Mouse (Mus musculus) CD4-positive, CD25-positive, alpha-beta regulatory T cell, adult 4 months (primary cell): Measurements from ENCODE around the gene Themis2. TPM values are rescaled to one million over a fixed set of nuclear protein-coding genes. Genes with fewer than 3 reads are reported as not detected.
A peak's percentile ranks its signal among the peaks of the same experiment; 100 is the strongest.
"Not testable (repeated sequence)": the region's sequence is repeated elsewhere in the genome, so short reads cannot be mapped to it uniquely, and the experiment has no call there.

ENCODE experiments used
- ATAC-seq: one replicate; pipeline ENCODE4 v1.8.0; 2017
- polyA plus RNA-seq, 2 experiments: library from polyadenylated mRNA; unstranded; fragments of 100-300 nt; shearing (Covaris generic); gene quantifications; one replicate each; pipeline ENCODE4 v1.2.1; 2017

Themis2 gene
- polyA plus RNA-seq, 2 experiments from 2014 or later: 0.24 to 1.1 TPM

- ATAC-seq: not testable (repeated sequence)
Observed at GRCm38 (mm10) chr4:132798666-132799065, 2.5 kb upstream of the Themis2 start.

DNA sequence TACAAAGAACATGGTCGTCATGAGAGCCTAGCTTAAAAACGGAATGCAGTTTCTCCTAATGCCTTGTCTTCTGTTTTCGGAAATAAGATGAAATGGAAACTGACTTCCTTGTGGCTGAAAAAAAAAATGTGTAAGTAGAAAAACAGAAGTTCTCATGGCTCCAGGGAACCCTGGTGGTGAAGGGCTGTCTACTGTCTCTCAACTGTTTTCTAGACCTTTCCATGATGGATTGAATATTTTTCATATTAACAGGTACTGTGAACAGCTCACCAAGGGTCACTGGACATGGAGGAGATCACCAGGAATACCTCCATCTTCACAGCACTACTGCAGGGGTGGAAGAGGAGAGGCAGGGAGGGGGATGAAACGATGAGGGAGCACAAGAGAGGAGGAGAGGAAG, 1.8 kb upstream of the Themis2 start:
- ATAC-seq: no peak

- ATAC-seq: no peak
Observed at GRCm38 (mm10) chr4:132797461-132797860, 1.3 kb upstream of the Themis2 start.

DNA sequence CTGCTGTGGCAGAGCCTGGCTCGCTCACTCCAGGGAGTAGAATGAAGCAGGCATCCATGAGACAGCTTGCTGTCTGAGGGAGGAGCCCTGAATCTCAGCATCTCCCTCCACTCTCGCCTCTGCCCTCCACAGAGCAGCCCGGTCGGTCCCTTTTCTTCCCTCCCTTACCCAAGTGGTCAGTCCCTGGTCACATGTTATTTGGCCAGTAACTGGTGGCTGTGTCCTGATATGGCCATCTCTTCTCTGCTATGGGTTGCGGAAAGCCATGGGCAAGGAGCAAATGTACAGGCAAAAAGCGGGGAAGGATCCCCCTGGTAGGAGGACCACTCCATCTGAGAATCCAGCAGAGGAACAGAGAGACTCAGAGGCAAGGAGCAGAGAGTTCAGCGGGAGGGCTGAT, 1.0 kb downstream of the Themis2 start:
- no peak for ATAC-seq

DNA sequence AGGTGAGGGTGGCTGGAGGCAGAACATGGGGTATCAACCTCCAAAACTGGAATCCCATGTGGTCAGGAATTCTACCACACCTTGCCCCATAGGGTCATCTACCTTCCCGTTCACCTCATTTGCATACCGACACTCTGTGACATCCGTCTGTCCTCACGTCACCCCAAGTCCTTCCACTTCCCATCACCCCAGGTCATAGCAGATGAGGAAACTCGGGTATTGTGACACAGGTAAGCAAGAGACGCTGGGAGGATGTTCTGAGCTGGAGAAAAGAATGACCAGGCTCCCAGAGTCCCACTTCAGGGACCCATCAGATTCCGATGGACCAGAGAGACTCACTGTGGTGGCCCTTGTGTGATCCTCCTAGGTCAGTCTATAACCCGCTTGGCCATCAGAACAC, 1.4 kb downstream of the Themis2 start:
- ATAC-seq: no peak

DNA sequence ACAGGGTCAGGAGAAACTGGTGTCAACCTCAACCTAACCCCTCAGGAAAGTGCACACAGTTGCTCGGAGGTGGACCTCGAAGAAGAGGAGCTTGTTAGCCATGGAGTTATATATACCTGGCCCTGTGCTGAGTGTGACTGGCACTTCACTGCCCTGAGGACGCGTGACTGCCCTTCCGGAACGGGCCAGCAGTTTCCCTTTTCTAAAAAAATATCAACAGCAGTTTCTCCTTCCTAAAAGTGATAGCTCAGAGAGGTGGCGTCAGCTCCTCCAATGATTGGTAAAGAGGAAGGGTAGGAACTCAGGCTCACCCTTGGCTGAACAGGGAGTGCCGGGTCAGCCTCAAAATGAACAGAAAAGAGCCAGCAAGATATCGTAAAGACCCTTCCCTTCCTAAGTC, 2.2 kb downstream of the Themis2 start:
- ATAC-seq: no peak

DNA sequence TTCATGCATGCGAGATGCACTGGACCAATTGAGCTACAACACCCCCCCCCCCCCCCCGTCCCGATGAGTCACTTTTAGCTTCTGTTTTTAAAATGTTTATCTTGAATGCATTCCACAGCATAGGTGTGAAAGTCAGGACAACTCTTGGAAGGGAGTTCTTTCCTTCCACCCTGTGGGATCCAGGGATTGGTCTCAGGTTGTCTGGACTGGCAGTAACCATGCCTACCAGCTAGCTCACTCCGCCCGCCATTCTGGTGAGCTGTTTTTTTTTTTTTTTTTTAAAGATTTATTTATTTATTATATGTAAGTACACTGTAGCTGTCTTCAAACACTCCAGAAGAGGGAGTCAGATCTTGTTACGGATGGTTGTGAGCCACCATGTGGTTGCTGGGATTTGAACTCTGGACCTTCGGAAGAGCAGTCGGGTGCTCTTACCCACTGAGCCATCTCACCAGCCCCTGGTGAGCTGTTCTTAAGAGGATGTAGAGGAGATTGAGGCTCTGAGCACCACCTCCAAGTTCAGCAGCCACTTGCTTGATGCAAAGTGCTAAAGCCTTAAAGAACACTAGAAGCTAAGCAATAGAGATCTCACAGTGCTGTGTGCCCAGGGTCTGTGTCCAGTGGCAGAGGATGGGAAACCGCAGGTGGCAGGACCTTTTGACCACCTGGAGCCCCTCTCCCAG, 2.7 kb downstream of the Themis2 start:
- ATAC-seq: not testable (repeated sequence)

DNA sequence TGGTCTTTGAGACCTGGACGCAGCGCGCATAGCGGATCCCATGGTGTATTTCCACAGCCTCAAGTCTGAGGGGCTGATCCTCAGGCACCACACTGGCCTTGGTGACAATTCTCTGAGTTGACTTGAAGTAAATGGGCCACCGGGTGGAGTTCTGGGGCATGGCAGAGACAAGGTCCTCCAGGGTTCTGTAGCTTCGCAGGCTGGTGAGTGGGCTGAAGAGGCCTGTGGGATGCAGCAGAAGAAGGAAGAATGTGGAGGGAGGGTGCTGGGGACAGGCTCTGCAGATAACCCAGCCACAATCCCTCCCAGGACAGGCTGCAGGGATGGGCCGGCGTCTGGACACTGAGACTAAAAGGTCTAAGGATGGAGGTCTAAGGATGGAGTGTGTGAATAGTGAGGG, 6.5 kb downstream of the Themis2 start:
- no peak for ATAC-seq

DNA sequence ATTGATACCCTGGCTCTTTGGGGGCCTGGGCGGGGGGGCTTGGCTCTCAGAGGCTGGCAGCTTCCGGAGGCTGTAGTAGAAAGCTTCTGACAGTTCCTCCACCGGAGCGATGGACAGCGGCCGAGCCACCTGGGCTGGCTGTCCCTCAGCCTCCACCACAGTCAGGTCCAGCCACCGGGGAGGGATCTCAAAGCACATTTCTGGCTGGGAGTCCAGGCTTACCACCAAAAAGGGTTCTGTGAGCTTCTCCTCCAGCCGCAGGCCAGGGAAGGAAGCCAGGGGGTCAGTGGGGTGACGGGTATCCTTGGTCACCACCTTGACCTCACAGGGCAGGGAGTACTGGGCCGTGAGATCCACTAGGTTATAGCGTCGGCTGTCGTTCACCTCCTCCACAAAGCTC, 11.0 kb downstream of the Themis2 start:
- ATAC-seq: no peak

- ATAC-seq: peak; percentile 58
Observed at GRCm38 (mm10) chr4:132783732-132784131, 12.5 kb downstream of the Themis2 start.

DNA sequence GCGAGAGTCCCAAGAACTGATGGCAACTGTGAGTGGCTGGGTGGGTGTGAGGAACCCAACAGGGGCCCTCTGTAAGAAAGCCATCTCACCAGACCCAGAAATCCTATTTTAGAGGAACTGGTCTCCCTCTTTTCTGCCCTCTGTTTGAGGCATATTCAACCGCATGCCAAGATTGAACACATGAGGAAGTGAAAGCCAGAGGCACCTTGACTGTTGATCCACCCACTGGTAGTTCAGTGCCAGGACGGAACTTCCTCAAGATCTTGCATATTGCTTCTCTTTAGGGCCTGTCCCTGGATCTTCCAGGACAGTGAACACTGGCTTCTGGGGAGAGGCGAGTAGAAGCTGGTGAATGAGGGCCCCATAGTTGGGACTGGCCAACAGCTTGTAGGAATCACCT, 15.9 kb downstream of the Themis2 start:
- ATAC-seq: no peak

- peak; percentile 41 for ATAC-seq
Observed at GRCm38 (mm10) chr4:132778562-132779201, 17.5 kb downstream of the Themis2 start.

GRCm38 (mm10) chr4:132776764-132777163, 19.4 kb downstream of the Themis2 start:
- peak; percentile 45 for ATAC-seq

- peak; percentile 32 for ATAC-seq
Observed at GRCm38 (mm10) chr4:132774905-132775304, 21.3 kb downstream of the Themis2 start.

- ATAC-seq: no peak
Observed at GRCm38 (mm10) chr4:132771776-132772175, 24.4 kb downstream of the Themis2 start.

DNA sequence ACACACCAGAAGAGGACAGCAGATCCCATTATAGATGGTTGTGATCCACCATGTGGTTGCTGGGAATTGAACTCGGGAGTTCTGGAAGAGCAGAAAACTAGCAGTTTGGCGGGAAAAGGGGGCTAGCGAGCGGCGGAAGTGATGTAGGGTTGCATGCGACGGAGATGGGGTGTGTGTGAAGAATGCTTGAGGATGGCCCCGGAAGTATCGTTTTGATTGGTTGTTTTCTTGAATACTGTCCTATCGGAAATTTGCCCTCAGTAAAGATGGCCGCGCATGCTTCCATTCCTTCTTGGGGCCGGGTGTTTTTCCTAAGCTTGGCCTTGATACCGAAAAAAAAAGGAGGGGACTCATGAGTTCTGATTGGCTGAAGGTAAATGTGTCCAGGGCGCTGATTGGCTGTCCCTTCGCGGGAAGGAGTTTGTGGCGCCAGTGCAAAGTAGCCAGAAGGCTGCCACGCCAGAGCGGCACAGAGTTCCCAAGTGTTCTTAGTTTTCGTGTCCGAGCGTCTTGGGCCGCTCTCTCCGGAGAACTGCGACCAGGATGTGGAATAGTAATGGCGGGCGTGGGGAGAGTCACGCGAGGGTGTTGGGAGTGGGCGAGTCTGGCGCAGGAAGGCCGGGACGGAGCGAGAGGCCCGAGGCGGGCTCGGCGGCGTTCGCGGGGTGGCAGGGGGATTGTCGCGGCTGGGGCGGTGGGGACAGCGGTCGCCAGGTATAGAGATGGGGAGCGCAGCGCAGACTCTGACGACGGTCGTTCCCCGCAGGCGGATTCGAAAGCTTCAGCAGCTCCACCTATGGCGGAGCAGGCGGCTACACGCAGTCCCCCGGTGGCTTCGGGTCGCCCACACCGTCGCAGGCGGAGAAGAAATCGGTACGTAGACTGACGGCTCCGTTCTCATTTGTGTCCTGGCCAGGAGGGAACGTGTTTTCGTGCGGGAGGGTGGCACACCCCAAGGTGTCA, 28.0 kb downstream of the Themis2 start, which contains the start of gene Rpa2:
Gene Rpa2 (plus strand): TSS at position 419 of the 963 bp plus-strand sequence.
- peak; percentile 95 for ATAC-seq

- ATAC-seq: not testable (repeated sequence)
Observed at GRCm38 (mm10) chr4:132763125-132763524, 33.1 kb downstream of the Themis2 start.

DNA sequence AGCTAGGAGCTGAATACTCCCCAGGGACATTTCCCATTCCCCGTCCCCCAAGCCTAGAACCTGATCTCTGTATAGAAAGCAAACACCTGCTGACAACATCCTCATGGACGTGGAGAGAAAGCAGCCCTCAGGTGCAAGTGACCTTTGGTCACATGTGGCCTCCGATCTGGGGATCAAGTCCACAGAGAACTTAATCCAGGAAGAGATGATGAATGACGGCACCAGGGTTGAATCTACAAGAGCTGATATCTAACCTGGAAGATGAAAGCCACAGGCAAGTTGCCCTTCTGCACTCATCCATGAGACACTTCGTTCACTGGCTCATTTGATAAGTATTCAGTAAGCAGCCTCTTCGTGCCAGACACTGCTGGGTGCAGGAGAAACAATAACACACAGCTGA, 33.6 kb downstream of the Themis2 start:
- ATAC-seq: no peak

GRCm38 (mm10) chr4:132760296-132760695, 35.9 kb downstream of the Themis2 start:
- no peak for ATAC-seq

- ATAC-seq: no peak
Observed at GRCm38 (mm10) chr4:132757633-132758351, 38.4 kb downstream of the Themis2 start.

GRCm38 (mm10) chr4:132756974-132757373, 39.2 kb downstream of the Themis2 start, which contains the start of gene Smpdl3b:
Gene Smpdl3b, minus strand, starts transcription at chr4:132757252.
- ATAC-seq: peak; percentile 89

- no peak for ATAC-seq
Observed at GRCm38 (mm10) chr4:132752992-132753391, 43.2 kb downstream of the Themis2 start.
